Comparison of ENCODE assay signal across 16 mouse cellular contexts in genomic region chr10:83017760-83018498, GRCm38 (mm10). TPM values are rescaled to one million over a fixed set of nuclear protein-coding genes. Genes with fewer than 3 reads are reported as not detected.
DNase-seq lines count a peak whose midpoint lies in the region; ATAC-seq and TF ChIP-seq lines count a peak whose summit lies in the region.
"Had no signal": no experiment of that assay in that cellular context is flagged by ENCODE, and none has a peak within 500 bp of the region (broad histone marks: within the 10 kb centered on the region; RNA-seq: fewer than 3 reads in every experiment).

No protein-coding gene starts in this region.

- no peak for TF ChIP-seq CTCF in hindbrain, postnatal 0 days (IDR thresholded peaks at IDR 0.05; ENCODE audit: low read depth)
- no peak for TF ChIP-seq CTCF in bone marrow, adult 2 months (IDR thresholded peaks at IDR 0.05; ENCODE audit: control insufficient read depth, insufficient read depth, low read length)

- 65% methylated on average over 21 of the region's 21 CpGs for WGBS in hindbrain, embryonic 15.5 days
- WGBS in hindbrain, postnatal 0 days = 70% methylated on average over 21 of the region's 21 CpGs
- WGBS in bone marrow, adult 2 months = 70% methylated on average over 21 of the region's 21 CpGs
- 61% methylated on average over 21 of the region's 21 CpGs for WGBS in midbrain, embryonic 16.5 days

- no peak overlapping the region for H3K4me3 ChIP-seq in hindbrain, embryonic 15.5 days
- H3K4me3 ChIP-seq in hindbrain, postnatal 0 days (ENCODE audit: low read length) = no peak overlapping the region
- peak overlapping the region; percentile 51 for H3K4me3 ChIP-seq in bone marrow, adult 2 months (replicated peaks; ENCODE audit: control insufficient read depth, low read depth, low read length)
- peak overlapping the region; percentile 59 for H3K4me3 ChIP-seq in erythroblast, embryonic 14.5 days (replicated peaks)
- H3K4me3 ChIP-seq in midbrain, embryonic 16.5 days (ENCODE audit: low read depth, low read length) = no peak overlapping the region

- intact Hi-C loops in heart, postnatal 14 days (cut with DNase I) = no loop called here

- TF ChIP-seq POLR2A in bone marrow, adult 2 months (IDR thresholded peaks at IDR 0.05; ENCODE audit: borderline replicate concordance, control insufficient read depth, low read depth, low read length) = 0 out of 2 replicates have a peak, but pooled peaks have one; percentile 19

- ATAC-seq in hindbrain, embryonic 15.5 days (ENCODE audit: low FRiP score, low read depth) = no peak
- no peak for ATAC-seq in hindbrain, postnatal 0 days
- ATAC-seq in midbrain, embryonic 16.5 days = no peak
- ATAC-seq: forebrain, embryonic 16.5 days; lung, postnatal 0 days; Patski had no signal

- no peaks in the 10 kb centered on the region for H3K9me3 ChIP-seq in hindbrain, embryonic 15.5 days
- no peaks in the 10 kb centered on the region for H3K9me3 ChIP-seq in hindbrain, postnatal 0 days (ENCODE audit: low read length)
- H3K9me3 ChIP-seq in erythroblast, embryonic 14.5 days (ENCODE audit: control insufficient read depth, low read length) = peaks cover 9% of the 10 kb centered on the region
- no peaks in the 10 kb centered on the region for H3K9me3 ChIP-seq in midbrain, embryonic 16.5 days (replicated peaks; ENCODE audit: control insufficient read depth, low read length, poor library complexity, severe bottlenecking)

- H3K4me1 ChIP-seq in hindbrain, embryonic 15.5 days (replicated peaks) = peaks cover 34% of the 10 kb centered on the region
- H3K4me1 ChIP-seq in hindbrain, postnatal 0 days (ENCODE audit: insufficient read depth, low read length) = peaks cover 9% of the 10 kb centered on the region
- H3K4me1 ChIP-seq in bone marrow, adult 2 months (ENCODE audit: control insufficient read depth, insufficient read depth, low read length) = peaks cover 10% of the 10 kb centered on the region
- H3K4me1 ChIP-seq in erythroblast, embryonic 14.5 days (ENCODE audit: control insufficient read depth) = peaks cover 99% of the 10 kb centered on the region
- peaks cover 35% of the 10 kb centered on the region for H3K4me1 ChIP-seq in midbrain, embryonic 16.5 days (ENCODE audit: control insufficient read depth, insufficient read depth, low read length)

- H3K36me3 ChIP-seq in hindbrain, embryonic 15.5 days = no peaks in the 10 kb centered on the region
- H3K36me3 ChIP-seq in hindbrain, postnatal 0 days (ENCODE audit: insufficient read depth, low read length) = no peaks in the 10 kb centered on the region
- peaks cover 21% of the 10 kb centered on the region for H3K36me3 ChIP-seq in erythroblast, embryonic 14.5 days (ENCODE audit: control insufficient read depth)
- no peaks in the 10 kb centered on the region for H3K36me3 ChIP-seq in midbrain, embryonic 16.5 days (ENCODE audit: control insufficient read depth, insufficient read depth, low read length)

- 0 out of 2 replicates have a peak overlapping the region, but pooled peaks have one; percentile 2 for H3K4me2 ChIP-seq in hindbrain, embryonic 15.5 days
- H3K4me2 ChIP-seq in hindbrain, postnatal 0 days (ENCODE audit: low read depth, low read length) = no peak overlapping the region
- no peak overlapping the region; the same call in 1 of the 2 replicates for H3K4me2 ChIP-seq in midbrain, embryonic 16.5 days (ENCODE audit: low read length)

- no peak overlapping the region for H3K27ac ChIP-seq in hindbrain, embryonic 15.5 days (replicated peaks)
- no peak overlapping the region for H3K27ac ChIP-seq in hindbrain, postnatal 0 days
- H3K27ac ChIP-seq in bone marrow, adult 2 months (ENCODE audit: control insufficient read depth, insufficient read depth, low read depth, low read length, poor library complexity) = peak overlapping the region; percentile 81
- peak overlapping the region; percentile 41; the same call in 1 of the 2 replicates for H3K27ac ChIP-seq in midbrain, embryonic 16.5 days (ENCODE audit: low read length)

- no peak for DNase-seq in hindbrain, postnatal 0 days (ENCODE audit: low spot score)
- no peak for DNase-seq in heart, postnatal 14 days
- DNase-seq in cerebellum, postnatal 14 days = no peak
- DNase-seq: adrenal gland, adult 2 months; cerebellum, adult 11 months; embryo, embryonic 11 days; gastrocnemius, postnatal 36 days; kidney, adult 18-20 months; thymus, postnatal 25 days had no signal

- H3K9ac ChIP-seq in hindbrain, embryonic 15.5 days = no peak overlapping the region
- no peak overlapping the region for H3K9ac ChIP-seq in hindbrain, postnatal 0 days (replicated peaks; ENCODE audit: low read length)
- no peak overlapping the region for H3K9ac ChIP-seq in midbrain, embryonic 16.5 days (ENCODE audit: low read depth, low read length)

- H3K27me3 ChIP-seq in hindbrain, embryonic 15.5 days = no peaks in the 10 kb centered on the region
- no peaks in the 10 kb centered on the region for H3K27me3 ChIP-seq in hindbrain, postnatal 0 days (ENCODE audit: insufficient read depth, low read length)
- no peaks in the 10 kb centered on the region for H3K27me3 ChIP-seq in erythroblast, embryonic 14.5 days (ENCODE audit: control insufficient read depth)
- no peaks in the 10 kb centered on the region for H3K27me3 ChIP-seq in midbrain, embryonic 16.5 days (ENCODE audit: control insufficient read depth, insufficient read depth, low read depth, low read length)
- H3K27me3 ChIP-seq: Patski had no signal

RNA-seq across cellular contexts. Expression of gene Chst11, which starts 32.6 kb away (rescaled TPM):
- polyA plus RNA-seq in hindbrain, embryonic 15.5 days (2015; fragmentation: Nextera tagmentation; extraction: Ambion mirVana) = 3.7 and 3.8 TPM in 2 replicates
- total RNA-seq in hindbrain, postnatal 0 days (2014; rRNA removed) = 22.3 and 26.7 TPM in 2 replicates
- polyA plus RNA-seq in hindbrain, postnatal 0 days (2015; fragmentation: Nextera tagmentation; extraction: Ambion mirVana) = 2.5 and 2.9 TPM in 2 replicates
- 5.3 and 6.4 TPM in 2 replicates for polyA plus RNA-seq in bone marrow, adult 2 months (2011; ENCODE audit: insufficient read depth, insufficient read length, low replicate concordance, missing spikeins)
- 0.61 and 0.73 TPM in 2 replicates for polyA plus RNA-seq in erythroblast, embryonic 14.5 days (2012)
- polyA plus RNA-seq in midbrain, embryonic 16.5 days (2015; fragmentation: Nextera tagmentation; extraction: Ambion mirVana) = 3.2 and 4.1 TPM in 2 replicates
- 1 to 10 TPM; 3.4 to 4.1 TPM for total RNA-seq in heart, postnatal 14 days (2021)

Comparison
In these comparisons a context has a peak if more than half of its experiments do, and no peak if none do; other contexts are left out.
1. H3K27ac ChIP-seq: peak in bone marrow, adult 2 months (single experiment) and midbrain, embryonic 16.5 days (single experiment); none in hindbrain, embryonic 15.5 days (single experiment) and hindbrain, postnatal 0 days (single experiment).
2. H3K4me3 ChIP-seq: peak in bone marrow, adult 2 months (single experiment) and erythroblast, embryonic 14.5 days (single experiment); none in hindbrain, embryonic 15.5 days (single experiment), hindbrain, postnatal 0 days (single experiment) and midbrain, embryonic 16.5 days (single experiment).